Mouse (Mus musculus): ENCODE results near the gene Zfhx3.

Zfhx3 gene

GRCm38 (mm10) chr8:108701381-108702175 lies 759.1 kb downstream of the Zfhx3 start:
- no peak for DNase-seq (ENCODE audit: low read depth)

GRCm38 (mm10) chr8:108702201-108702600 lies 759.8 kb downstream of the Zfhx3 start:
- DNase-seq (ENCODE audit: low read depth): no peak

- DNase-seq (ENCODE audit: low read depth): no peak
Observed at GRCm38 (mm10) chr8:108705751-108706150, 763.3 kb downstream of the Zfhx3 start.

GRCm38 (mm10) chr8:108706491-108706847 lies 764.0 kb downstream of the Zfhx3 start:
- no peak for DNase-seq (ENCODE audit: low read depth)

GRCm38 (mm10) chr8:108706848-108707541 lies 764.6 kb downstream of the Zfhx3 start:
- no peak for DNase-seq (ENCODE audit: low read depth)

GRCm38 (mm10) chr8:108707576-108708281 lies 765.3 kb downstream of the Zfhx3 start:
- DNase-seq (ENCODE audit: low read depth): no peak

GRCm38 (mm10) chr8:108708833-108709387 lies 766.5 kb downstream of the Zfhx3 start:
- no peak for DNase-seq (ENCODE audit: low read depth)

GRCm38 (mm10) chr8:108709441-108709840 lies 767.0 kb downstream of the Zfhx3 start:
- no peak for DNase-seq (ENCODE audit: low read depth)

GRCm38 (mm10) chr8:108709928-108710606 lies 767.6 kb downstream of the Zfhx3 start:
- DNase-seq (ENCODE audit: low read depth): no peak

GRCm38 (mm10) chr8:108710607-108711489 lies 768.4 kb downstream of the Zfhx3 start:
- DNase-seq (ENCODE audit: low read depth): no peak

GRCm38 (mm10) chr8:108711490-108711793 lies 769.0 kb downstream of the Zfhx3 start:
- DNase-seq (ENCODE audit: low read depth): no peak

- DNase-seq (ENCODE audit: low read depth): no peak
Observed at GRCm38 (mm10) chr8:108712001-108712411, 769.6 kb downstream of the Zfhx3 start.

GRCm38 (mm10) chr8:108712607-108713006 lies 770.2 kb downstream of the Zfhx3 start:
- DNase-seq (ENCODE audit: low read depth): no peak

- DNase-seq (ENCODE audit: low read depth): no peak
Observed at GRCm38 (mm10) chr8:108713346-108714142, 771.1 kb downstream of the Zfhx3 start.

GRCm38 (mm10) chr8:108714143-108714635 lies 771.7 kb downstream of the Zfhx3 start:
- no peak for DNase-seq (ENCODE audit: low read depth)

- DNase-seq (ENCODE audit: low read depth): no peak
Observed at GRCm38 (mm10) chr8:108714636-108715415, 772.4 kb downstream of the Zfhx3 start.

GRCm38 (mm10) chr8:108715416-108715948 lies 773.0 kb downstream of the Zfhx3 start:
- DNase-seq (ENCODE audit: low read depth): no peak

- DNase-seq (ENCODE audit: low read depth): no peak
Observed at GRCm38 (mm10) chr8:108716291-108716811, 773.9 kb downstream of the Zfhx3 start.

- DNase-seq (ENCODE audit: low read depth): no peak
Observed at GRCm38 (mm10) chr8:108717545-108717944, 775.1 kb downstream of the Zfhx3 start.

All from naive thymus-derived CD4-positive, alpha-beta T cell, adult 2 months (primary cell).